Mouse (Mus musculus): ENCODE measurements at regions not wholly inside any gene's neighbourhood (a gene's known extent, or its start where the extent isn't known, plus 50 kb on each side); places are given as distances from the start of the nearest gene placed in this dataset.

- DNase-seq (ENCODE audit: low read depth, low spot score) = no peak
- no peak for TF ChIP-seq CTCF (IDR thresholded peaks at IDR 0.05)
- POLR2A ChIA-PET = no interaction called here
- in situ Hi-C loops (cut with MboI; ENCODE audit: low pct_unique_long_range_greater_than_20kb) = no loop called here
- H3K27me3 ChIP-seq = no peaks in the 10 kb centered on the region
- CTCF ChIA-PET = no interaction called here
- no peak for ATAC-seq
Measured at GRCm38 (mm10) chr12:74518032-74518431, 201.8 kb upstream of the Gm11042 start.

GRCm38 (mm10) chr12:74516527-74516926, 200.3 kb upstream of the Gm11042 start:
- CTCF ChIA-PET = no interaction called here
- DNase-seq (ENCODE audit: low read depth, low spot score) = no peak
- TF ChIP-seq CTCF (IDR thresholded peaks at IDR 0.05) = no peak
- no peak for ATAC-seq
- POLR2A ChIA-PET = no interaction called here
- in situ Hi-C loops (cut with MboI; ENCODE audit: low pct_unique_long_range_greater_than_20kb) = no loop called here
- no peaks in the 10 kb centered on the region for H3K27me3 ChIP-seq

- ChIA-PET CTCF (no interaction called here), POLR2A (no interaction called here)
- no peak for DNase-seq (ENCODE audit: low read depth, low spot score)
- ATAC-seq = no peak
- no peaks in the 10 kb centered on the region for H3K27me3 ChIP-seq
- in situ Hi-C loops (cut with MboI; ENCODE audit: low pct_unique_long_range_greater_than_20kb) = no loop called here
- TF ChIP-seq CTCF (IDR thresholded peaks at IDR 0.05) = no peak
Measured at GRCm38 (mm10) chr12:74502791-74503190, 186.6 kb upstream of the Gm11042 start.

GRCm38 (mm10) chr12:74477619-74478018, 161.4 kb upstream of the Gm11042 start:
- ChIA-PET CTCF (interaction anchor here (1.5 kb wide), 1 partner anchor 21 kb away, joined by 3 read pairs; no protein-coding TSS in a partner anchor), POLR2A (no interaction called here)
- ATAC-seq (no peak), DNase-seq (ENCODE audit: low read depth, low spot score) (no peak)
- in situ Hi-C loops (cut with MboI; ENCODE audit: low pct_unique_long_range_greater_than_20kb) = no loop called here
- no peaks in the 10 kb centered on the region for H3K27me3 ChIP-seq
- no peak for TF ChIP-seq CTCF (IDR thresholded peaks at IDR 0.05)

GRCm38 (mm10) chr12:74474741-74475140, 158.5 kb upstream of the Gm11042 start:
- CTCF ChIA-PET = no interaction called here
- DNase-seq (ENCODE audit: low read depth, low spot score) (no peak), ATAC-seq (no peak)
- POLR2A ChIA-PET = no interaction called here
- no peak for TF ChIP-seq CTCF (IDR thresholded peaks at IDR 0.05)
- in situ Hi-C loops (cut with MboI; ENCODE audit: low pct_unique_long_range_greater_than_20kb) = no loop called here
- H3K27me3 ChIP-seq = no peaks in the 10 kb centered on the region

GRCm38 (mm10) chr12:74458521-74458920, 142.3 kb upstream of the Gm11042 start:
- ATAC-seq (no peak), DNase-seq (ENCODE audit: low read depth, low spot score) (no peak)
- ChIA-PET CTCF (no interaction called here), POLR2A (no interaction called here)
- in situ Hi-C loops (cut with MboI; ENCODE audit: low pct_unique_long_range_greater_than_20kb) = no loop called here
- TF ChIP-seq CTCF (IDR thresholded peaks at IDR 0.05) = no peak
- H3K27me3 ChIP-seq = no peaks in the 10 kb centered on the region

- no peak for DNase-seq (ENCODE audit: low read depth, low spot score)
- ChIA-PET POLR2A (no interaction called here), CTCF (no interaction called here)
- in situ Hi-C loops (cut with MboI; ENCODE audit: low pct_unique_long_range_greater_than_20kb) = no loop called here
- H3K27me3 ChIP-seq = no peaks in the 10 kb centered on the region
- no peak for TF ChIP-seq CTCF (IDR thresholded peaks at IDR 0.05)
- no peak for ATAC-seq
Measured at GRCm38 (mm10) chr12:74452375-74453090, 136.3 kb upstream of the Gm11042 start.

- no peak for DNase-seq (ENCODE audit: low read depth, low spot score)
- TF ChIP-seq CTCF (IDR thresholded peaks at IDR 0.05) = no peak
- H3K27me3 ChIP-seq = peaks cover 7% of the 10 kb centered on the region
- CTCF ChIA-PET = no interaction called here
- in situ Hi-C loops (cut with MboI; ENCODE audit: low pct_unique_long_range_greater_than_20kb) = no loop called here
- no peak for ATAC-seq
- POLR2A ChIA-PET = no interaction called here
Measured at GRCm38 (mm10) chr12:74448248-74448647, 132.1 kb upstream of the Gm11042 start.

- DNase-seq (ENCODE audit: low read depth, low spot score) = no peak
- ChIA-PET CTCF (no interaction called here), POLR2A (no interaction called here)
- ATAC-seq = no peak
- TF ChIP-seq CTCF (IDR thresholded peaks at IDR 0.05) = no peak
- in situ Hi-C loops (cut with MboI; ENCODE audit: low pct_unique_long_range_greater_than_20kb) = no loop called here
- H3K27me3 ChIP-seq = no peaks in the 10 kb centered on the region
Measured at GRCm38 (mm10) chr12:74434874-74435273, 118.7 kb upstream of the Gm11042 start.

GRCm38 (mm10) chr12:74414738-74415137, 98.5 kb upstream of the Gm11042 start:
- peaks cover 3% of the 10 kb centered on the region for H3K27me3 ChIP-seq
- ATAC-seq = no peak
- in situ Hi-C loops (cut with MboI; ENCODE audit: low pct_unique_long_range_greater_than_20kb) = no loop called here
- TF ChIP-seq CTCF (IDR thresholded peaks at IDR 0.05) = no peak
- CTCF ChIA-PET = no interaction called here
- DNase-seq (ENCODE audit: low read depth, low spot score) = no peak
- POLR2A ChIA-PET = no interaction called here

GRCm38 (mm10) chr12:74410511-74410910, 94.3 kb upstream of the Gm11042 start:
- peaks cover 3% of the 10 kb centered on the region for H3K27me3 ChIP-seq
- POLR2A ChIA-PET = no interaction called here
- in situ Hi-C loops (cut with MboI; ENCODE audit: low pct_unique_long_range_greater_than_20kb) = no loop called here
- no peak for ATAC-seq
- CTCF ChIA-PET = no interaction called here
- DNase-seq (ENCODE audit: low read depth, low spot score) = no peak
- TF ChIP-seq CTCF (IDR thresholded peaks at IDR 0.05) = no peak

GRCm38 (mm10) chr12:74407591-74408095, 91.4 kb upstream of the Gm11042 start:
- DNase-seq (ENCODE audit: low read depth, low spot score) (no peak), ATAC-seq (no peak)
- in situ Hi-C loops (cut with MboI; ENCODE audit: low pct_unique_long_range_greater_than_20kb) = no loop called here
- H3K27me3 ChIP-seq = no peaks in the 10 kb centered on the region
- POLR2A ChIA-PET = no interaction called here
- CTCF ChIA-PET = interaction anchor here (0.6 kb wide), 1 partner anchor 669 kb away, joined by 3 read pairs; no protein-coding TSS in a partner anchor
- no peak for TF ChIP-seq CTCF (IDR thresholded peaks at IDR 0.05)
